Mouse (Mus musculus) retina, adult 2 months (tissue): ENCODE measurements around the gene Gm47985.
"Not testable (repeated sequence)": the region's sequence is repeated elsewhere in the genome, so short reads cannot be mapped to it uniquely, and the experiment has no call there.

ENCODE experiments used
- DNase-seq: peaks from one replicate; pipeline ENCODE4 v3.0.0-alpha.2; 2012; ENCODE audit warnings: low read depth, low spot score

Gm47985 gene

GRCm38 (mm10) chr1:151182266-151182665, at the start of gene Gm47985:
Gene Gm47985, plus strand, starts transcription at chr1:151182537.
- not testable (repeated sequence) for DNase-seq

- DNase-seq: no peak
These were observed 49.7 kb upstream of the Gm47985 start for GRCm38 (mm10) chr1:151132686-151133085.

- no peak for DNase-seq
These were observed 43.9 kb upstream of the Gm47985 start for GRCm38 (mm10) chr1:151138388-151138787.

GRCm38 (mm10) chr1:151140956-151141355, 41.4 kb upstream of the Gm47985 start:
- DNase-seq: no peak

GRCm38 (mm10) chr1:151144471-151145146, 37.7 kb upstream of the Gm47985 start:
- no peak for DNase-seq

GRCm38 (mm10) chr1:151147801-151148200, 34.5 kb upstream of the Gm47985 start:
- no peak for DNase-seq

- no peak for DNase-seq
These were observed 32.1 kb upstream of the Gm47985 start for GRCm38 (mm10) chr1:151150211-151150610.

GRCm38 (mm10) chr1:151151089-151151488, 31.2 kb upstream of the Gm47985 start:
- DNase-seq: no peak

- no peak for DNase-seq
These were observed 29.2 kb upstream of the Gm47985 start for GRCm38 (mm10) chr1:151153056-151153652.

GRCm38 (mm10) chr1:151154131-151154530, 28.2 kb upstream of the Gm47985 start:
- not testable (repeated sequence) for DNase-seq

GRCm38 (mm10) chr1:151156129-151156528, 26.2 kb upstream of the Gm47985 start:
- no peak for DNase-seq

- DNase-seq: no peak
These were observed 25.3 kb upstream of the Gm47985 start for GRCm38 (mm10) chr1:151156777-151157632.

GRCm38 (mm10) chr1:151157963-151158856, 24.1 kb upstream of the Gm47985 start:
- DNase-seq: peak; percentile 11

GRCm38 (mm10) chr1:151158857-151159510, 23.4 kb upstream of the Gm47985 start:
- DNase-seq: no peak

GRCm38 (mm10) chr1:151166031-151166430, 16.3 kb upstream of the Gm47985 start:
- DNase-seq: no peak

GRCm38 (mm10) chr1:151167297-151168047, 14.9 kb upstream of the Gm47985 start:
- no peak for DNase-seq

GRCm38 (mm10) chr1:151168637-151169036, 13.7 kb upstream of the Gm47985 start:
- DNase-seq: no peak

GRCm38 (mm10) chr1:151171572-151172461, 10.5 kb upstream of the Gm47985 start:
- DNase-seq: no peak
